Mouse (Mus musculus): ENCODE data around the gene Gm11027. TPM values are rescaled to one million over a fixed set of nuclear protein-coding genes. Genes with fewer than 3 reads are reported as not detected.

The Gm11027 gene
- polyA plus RNA-seq, 1 experiment = not detected

- Histone ChIP-seq H3K4me1 (ENCODE audit: control insufficient read depth, insufficient read depth, insufficient read length, low read length) (no peaks in the 10 kb centered on the region), H3K4me3 (ENCODE audit: low read depth, low read length) (no peak overlapping the region), H3K27me3 (ENCODE audit: control insufficient read depth, insufficient read depth, low read length) (no peaks in the 10 kb centered on the region), H3K36me3 (ENCODE audit: control insufficient read depth, insufficient read depth, low read length) (no peaks in the 10 kb centered on the region), H3K27ac (ENCODE audit: insufficient read depth, low read depth, low read length) (no peak overlapping the region)
- 57% methylated on average over 2 of the region's 2 CpGs for WGBS
- no peak for TF ChIP-seq POLR2A (IDR thresholded peaks at IDR 0.05; ENCODE audit: low read depth, low read length)
- TF ChIP-seq CTCF (IDR thresholded peaks at IDR 0.05; ENCODE audit: extremely low read depth, insufficient read length, insufficient replicate concordance, low read depth, low read length) = no peak
These were observed 33.4 kb downstream of the Gm11027 start for GRCm38 (mm10) chr12:116308612-116309011.

GRCm38 (mm10) chr12:116313816-116314215 lies 38.6 kb downstream of the Gm11027 start:
- no peaks in the 10 kb centered on the region for H3K27me3 ChIP-seq (ENCODE audit: control insufficient read depth, insufficient read depth, low read length)
- no peak overlapping the region for H3K4me3 ChIP-seq (ENCODE audit: low read depth, low read length)
- WGBS = 73% methylated on average over 1 of the region's 1 CpGs
- peaks cover 2% of the 10 kb centered on the region; the same call in 1 of the 2 replicates for H3K36me3 ChIP-seq (ENCODE audit: control insufficient read depth, insufficient read depth, low read length)
- H3K27ac ChIP-seq (ENCODE audit: insufficient read depth, low read depth, low read length) = no peak overlapping the region
- no peak for TF ChIP-seq CTCF (IDR thresholded peaks at IDR 0.05; ENCODE audit: extremely low read depth, insufficient read length, insufficient replicate concordance, low read depth, low read length)
- 0 out of 2 replicates have a peak, but pooled peaks cover 2% of the 10 kb centered on the region for H3K4me1 ChIP-seq (ENCODE audit: control insufficient read depth, insufficient read depth, insufficient read length, low read length)

GRCm38 (mm10) chr12:116315498-116315897 lies 40.3 kb downstream of the Gm11027 start:
- 81% methylated on average over 3 of the region's 3 CpGs for WGBS
- no peak for TF ChIP-seq CTCF (IDR thresholded peaks at IDR 0.05; ENCODE audit: extremely low read depth, insufficient read length, insufficient replicate concordance, low read depth, low read length)
- no peak for TF ChIP-seq POLR2A (IDR thresholded peaks at IDR 0.05; ENCODE audit: low read depth, low read length)
- no peak overlapping the region for H3K27ac ChIP-seq (ENCODE audit: insufficient read depth, low read depth, low read length)
- no peaks in the 10 kb centered on the region for H3K27me3 ChIP-seq (ENCODE audit: control insufficient read depth, insufficient read depth, low read length)
- peaks cover 5% of the 10 kb centered on the region for H3K36me3 ChIP-seq (ENCODE audit: control insufficient read depth, insufficient read depth, low read length)
- no peak overlapping the region for H3K4me3 ChIP-seq (ENCODE audit: low read depth, low read length)
- H3K4me1 ChIP-seq (ENCODE audit: control insufficient read depth, insufficient read depth, insufficient read length, low read length) = 0 out of 2 replicates have a peak, but pooled peaks cover 2% of the 10 kb centered on the region

GRCm38 (mm10) chr12:116317818-116318217 lies 42.6 kb downstream of the Gm11027 start:
- TF ChIP-seq CTCF (IDR thresholded peaks at IDR 0.05; ENCODE audit: extremely low read depth, insufficient read length, insufficient replicate concordance, low read depth, low read length) (no peak), POLR2A (IDR thresholded peaks at IDR 0.05; ENCODE audit: low read depth, low read length) (no peak)
- 56% methylated on average over 1 of the region's 1 CpGs for WGBS

More at GRCm38 (mm10) chr12:116317818-116318217, 42.6 kb downstream of the Gm11027 start:
- H3K4me1 ChIP-seq (ENCODE audit: control insufficient read depth, insufficient read depth, insufficient read length, low read length) = 0 out of 2 replicates have a peak, but pooled peaks cover 2% of the 10 kb centered on the region
- no peaks in the 10 kb centered on the region for H3K27me3 ChIP-seq (ENCODE audit: control insufficient read depth, insufficient read depth, low read length)
- H3K4me3 ChIP-seq (ENCODE audit: low read depth, low read length) = no peak overlapping the region
- H3K36me3 ChIP-seq (ENCODE audit: control insufficient read depth, insufficient read depth, low read length) = peaks cover 15% of the 10 kb centered on the region
- H3K27ac ChIP-seq (ENCODE audit: insufficient read depth, low read depth, low read length) = no peak overlapping the region

Other genes starting within 250 kb of the Gm11027 start
- gene Zfp386, start 227.7 kb upstream of the Gm11027 start, polyA plus RNA-seq (2012; rRNA removed) = 1.4 TPM in 2 replicates
- 1.9 and 3.4 TPM in 2 replicates for gene Vipr2, start 197.7 kb upstream of the Gm11027 start, polyA plus RNA-seq (2012; rRNA removed)
- gene Wdr60, start 12.4 kb upstream of the Gm11027 start, polyA plus RNA-seq (2012; rRNA removed) = 0.51 and 0.95 TPM in 2 replicates
- 5.6 and 14.3 TPM in 2 replicates for gene Esyt2, start 5.8 kb downstream of the Gm11027 start, polyA plus RNA-seq (2012; rRNA removed)
- gene Ncapg2, start 130.0 kb downstream of the Gm11027 start, polyA plus RNA-seq (2012; rRNA removed) = 0.41 and 1.1 TPM in 2 replicates
- gene Ptprn2, start 210.3 kb downstream of the Gm11027 start, polyA plus RNA-seq (2012; rRNA removed) = 11.6 and 15.3 TPM in 2 replicates

Measured in small intestine, adult 2 months (tissue).